13 mouse cellular contexts compared by ENCODE assay signal in the genomic region with DNA sequence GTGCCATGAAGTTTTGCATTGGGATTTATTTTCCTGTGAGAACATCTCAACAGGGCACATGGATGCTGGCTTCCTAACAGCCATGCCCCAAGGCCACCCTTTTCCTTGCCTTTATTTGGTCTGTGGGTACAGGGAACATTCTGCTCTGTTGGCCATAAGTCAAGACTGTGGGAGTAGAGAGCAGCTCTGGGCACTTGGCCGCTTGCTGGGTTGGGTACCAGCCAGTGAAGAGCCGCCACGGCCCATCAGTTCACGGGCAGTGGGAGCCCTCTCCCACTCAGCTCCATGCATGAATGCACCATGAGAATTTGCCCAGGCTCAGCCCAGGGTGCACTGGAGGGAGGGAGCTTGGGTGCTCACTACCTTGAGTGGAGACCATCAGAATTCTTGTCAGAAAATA.
A peak's percentile ranks its signal among the peaks of the same experiment; 100 is the strongest.
DNase-seq lines count a peak whose midpoint lies in the region; ATAC-seq lines count a peak whose summit lies in the region.
"Had no signal": no experiment of that assay in that cellular context is flagged by ENCODE, and none has a peak within 500 bp of the region (broad histone marks: within the 10 kb centered on the region; RNA-seq: fewer than 3 reads in every experiment).

No protein-coding gene starts in this region.

- H3K9ac ChIP-seq in forebrain, embryonic 12.5 days = no peak overlapping the region
- H3K9ac ChIP-seq: forebrain, postnatal 0 days; neural tube, embryonic 12.5 days had no signal

- H3K4me3 ChIP-seq in forebrain, embryonic 12.5 days (replicated peaks) = no peak overlapping the region
- H3K4me3 ChIP-seq: embryonic facial prominence, embryonic 10.5 days; neural tube, embryonic 12.5 days had no signal

- H3K27ac ChIP-seq in forebrain, embryonic 12.5 days = no peak overlapping the region
- H3K27ac ChIP-seq: embryonic facial prominence, embryonic 10.5 days; neural tube, embryonic 12.5 days had no signal

- H3K9me3 ChIP-seq in forebrain, embryonic 12.5 days = no peaks in the 10 kb centered on the region
- H3K9me3 ChIP-seq: embryonic facial prominence, embryonic 10.5 days; neural tube, embryonic 12.5 days had no signal

- 91% methylated on average over 4 of the region's 4 CpGs for WGBS in forebrain, embryonic 12.5 days

- H3K27me3 ChIP-seq in forebrain, embryonic 12.5 days = no peaks in the 10 kb centered on the region
- H3K27me3 ChIP-seq: neural tube, embryonic 12.5 days had no signal

- ATAC-seq in forebrain, embryonic 12.5 days (ENCODE audit: low FRiP score) = no peak
- ATAC-seq: forebrain, postnatal 0 days had no signal

- DNase-seq in layer of hippocampus, postnatal 10 days (ENCODE audit: low spot score in 2 of 2) = peak; percentile 23 to 24
- DNase-seq in layer of hippocampus, postnatal 36 days = no peak
- peak; percentile 63 for DNase-seq in cerebellum, adult 11-12 months
- DNase-seq in heart, postnatal 10 days = peak; percentile 75 to 81
- peak; percentile 86 for DNase-seq in kidney, postnatal 14 days
- DNase-seq in neural tube, embryonic 10.5 days (ENCODE audit: extremely low spot score, low spot score) = no peak
- DNase-seq in lung, postnatal 25 days (ENCODE audit: low spot score) = no peak
- DNase-seq: forebrain, postnatal 0 days; layer of hippocampus, adult 9-11 months; spleen, adult 18-20 months had no signal

- H3K4me2 ChIP-seq in forebrain, embryonic 12.5 days = no peak overlapping the region
- H3K4me2 ChIP-seq: neural tube, embryonic 12.5 days had no signal

- no peaks in the 10 kb centered on the region; the same call in 1 of the 2 replicates for H3K4me1 ChIP-seq in forebrain, embryonic 12.5 days
- H3K4me1 ChIP-seq: neural tube, embryonic 12.5 days had no signal

- intact Hi-C loops in heart, postnatal 10 days (cut with DNase I) = loop anchor here (2.0 kb wide), 1 partner anchor 48 kb away; no protein-coding TSS in a partner anchor

- H3K36me3 ChIP-seq in forebrain, embryonic 12.5 days (replicated peaks) = no peaks in the 10 kb centered on the region
- H3K36me3 ChIP-seq: embryonic facial prominence, embryonic 10.5 days; neural tube, embryonic 12.5 days had no signal

Comparison
In these comparisons a context has a peak if more than half of its experiments do, and no peak if none do; other contexts are left out.
1. DNase-seq: peak in layer of hippocampus, postnatal 10 days (2 of 2), cerebellum, adult 11-12 months (single experiment), heart, postnatal 10 days (2 of 2) and kidney, postnatal 14 days (single experiment); none in layer of hippocampus, postnatal 36 days (0 of 2), neural tube, embryonic 10.5 days (single experiment) and lung, postnatal 25 days (single experiment).